Mouse (Mus musculus) myocyte (in vitro differentiated cells): ENCODE measurements around the gene Cfap20.

Experiments used
- CEBPB ChIP-seq: IDR thresholded peaks from 2 replicates; pipeline ENCODE4 v1.6.1; 2011; ENCODE audit warnings: mild to moderate bottlenecking, moderate library complexity; ENCODE audit not compliant: poor library complexity, insufficient read depth, severe bottlenecking
- E2F4 ChIP-seq: IDR thresholded peaks from one replicate; pipeline ENCODE4 v1.6.1; 2011; ENCODE audit warnings: mild to moderate bottlenecking, control low read depth, moderate library complexity; ENCODE audit not compliant: insufficient read depth
- MAX ChIP-seq: IDR thresholded peaks from one replicate; pipeline ENCODE4 v1.6.1; 2011; ENCODE audit warnings: low read depth, mild to moderate bottlenecking, control low read depth
- POLR2A ChIP-seq: IDR thresholded peaks from one replicate; pipeline ENCODE4 v1.6.1; 2011; ENCODE audit warnings: low read depth, mild to moderate bottlenecking, control low read depth, moderate library complexity; ENCODE audit not compliant: insufficient read length
- POLR2AphosphoS2 ChIP-seq: IDR thresholded peaks from one replicate; pipeline ENCODE4 v1.6.1; 2011; ENCODE audit warnings: low read depth, control low read depth; ENCODE audit not compliant: insufficient read length
- SRF ChIP-seq: IDR thresholded peaks from one replicate; pipeline ENCODE4 v1.6.1; 2011; ENCODE audit warnings: low read depth; ENCODE audit not compliant: control insufficient read depth, insufficient read length
- TCF12 ChIP-seq: IDR thresholded peaks from one replicate; pipeline ENCODE4 v1.6.1; 2011; ENCODE audit warnings: mild to moderate bottlenecking, control low read depth; ENCODE audit not compliant: poor library complexity, insufficient read depth, severe bottlenecking
- USF1 ChIP-seq: IDR thresholded peaks from one replicate; pipeline ENCODE4 v1.6.1; 2011; ENCODE audit warnings: low read depth, mild to moderate bottlenecking, control low read depth, moderate library complexity

DNA sequence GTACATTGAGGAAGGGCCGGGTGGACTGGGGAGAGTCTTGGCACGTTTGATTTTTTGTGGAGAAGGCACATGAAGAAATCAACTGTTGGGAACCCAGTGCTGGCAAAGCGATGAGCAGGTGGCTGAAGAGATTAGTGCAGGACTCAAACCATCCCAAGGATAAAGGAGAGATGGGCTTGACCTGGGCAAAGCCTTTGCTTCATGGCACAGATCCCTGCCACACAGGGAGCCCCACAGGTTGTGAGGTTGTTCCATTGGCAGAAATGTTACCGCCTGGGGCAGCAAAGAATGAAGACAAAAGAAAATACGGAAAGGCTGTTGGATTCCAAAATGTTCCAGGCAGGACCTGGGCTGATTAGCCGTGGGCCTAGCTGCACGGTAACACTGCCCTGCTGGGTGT is 46.7 kb downstream of the Cfap20 start:
- TF ChIP-seq TCF12 (no peak), SRF (no peak), MAX (no peak), POLR2A (no peak), USF1 (no peak), CEBPB (no peak), E2F4 (no peak), POLR2AphosphoS2 (no peak)
